Mouse (Mus musculus): Measurements from ENCODE around the gene Olfr935.

Olfr935 gene

DNA sequence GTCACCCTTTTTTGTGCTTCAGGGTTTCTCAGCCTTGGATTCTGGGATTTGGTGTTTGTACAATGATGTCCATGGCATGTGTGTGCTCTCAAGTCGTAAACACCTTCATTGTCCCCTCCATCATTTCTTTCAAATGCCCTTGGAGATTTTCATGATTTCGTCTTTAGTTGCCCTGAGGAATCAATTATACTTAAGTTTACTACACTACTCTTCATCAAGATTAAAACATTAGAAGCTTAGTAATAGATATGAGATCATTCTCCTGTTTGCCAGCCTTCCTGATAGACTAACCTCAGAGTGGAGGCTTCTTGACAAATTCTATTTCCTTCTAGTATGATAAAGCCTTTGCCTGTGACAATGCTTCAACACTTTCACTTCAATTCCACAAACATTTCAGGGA lies at the start of gene Olfr935:
Gene Olfr935, minus strand, starts transcription at position 101 of the 400 bp plus-strand sequence.
- no peak for DNase-seq (ENCODE audit: low spot score)

DNA sequence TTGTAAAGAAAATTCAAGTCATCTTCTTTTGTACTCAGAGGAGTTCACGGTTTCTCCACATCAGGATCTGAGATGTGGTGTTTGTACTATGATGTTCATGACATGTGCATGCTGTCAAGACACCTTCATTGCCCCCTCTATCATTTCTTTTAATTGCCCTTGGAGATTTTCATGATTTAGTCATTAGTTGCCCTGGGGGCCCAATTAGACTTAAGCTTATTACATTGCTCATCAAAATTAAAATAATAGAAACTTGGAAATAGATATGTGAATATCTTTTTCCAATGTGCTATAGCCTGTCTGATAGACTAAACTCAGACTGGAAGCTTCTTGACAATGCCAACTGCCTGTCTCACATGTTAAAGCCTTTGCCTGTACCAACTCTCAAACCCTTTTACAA lies 23.8 kb upstream of the Olfr935 start, which contains the start of gene Olfr146:
Gene Olfr146, minus strand, starts transcription at position 101 of the 400 bp plus-strand sequence.
- DNase-seq (ENCODE audit: low spot score) = no peak

DNA sequence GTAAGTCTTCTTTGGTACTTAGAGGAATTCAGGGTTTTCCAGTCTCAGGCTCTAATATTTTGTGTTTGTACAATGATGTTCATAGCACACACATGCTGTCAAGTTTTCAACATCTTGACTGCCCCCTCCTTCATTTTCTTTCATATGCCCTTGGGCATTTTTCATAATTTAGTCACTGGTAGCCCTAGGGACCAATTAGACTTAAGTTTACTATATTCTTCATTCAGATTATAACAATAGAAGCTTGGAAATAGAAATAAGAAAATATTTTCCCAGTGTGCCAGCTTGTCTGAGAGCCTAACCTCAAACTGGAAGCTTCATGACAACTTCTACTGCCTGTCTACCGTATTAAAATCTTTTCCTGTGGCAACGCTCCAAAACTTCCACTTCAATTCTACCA lies 11.3 kb downstream of the Olfr935 start, which contains the start of gene Olfr934:
Gene Olfr934, minus strand, starts transcription at position 101 of the 400 bp plus-strand sequence.
- no peak for DNase-seq (ENCODE audit: low spot score)

DNA sequence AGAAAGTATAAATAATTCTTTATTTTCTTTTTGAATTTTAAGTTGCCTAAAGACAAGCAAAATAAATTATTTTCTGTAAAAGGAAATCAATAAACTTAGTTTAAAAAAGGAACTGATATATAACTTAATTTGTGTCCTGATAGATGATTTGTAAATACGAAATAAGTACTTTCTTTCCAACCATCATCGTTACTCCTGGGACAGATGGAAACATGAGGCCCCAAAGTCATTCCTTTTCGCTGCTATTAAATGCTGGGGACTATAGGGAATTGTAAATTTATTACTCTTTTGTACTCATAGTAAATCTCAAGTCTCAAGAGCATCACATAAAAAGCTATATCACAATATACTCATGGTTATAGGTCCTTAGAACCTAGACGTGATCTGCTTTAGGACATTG lies 27.5 kb downstream of the Olfr935 start, which contains the start of gene Olfr933:
Gene Olfr933, plus strand, starts transcription at position 301 of the 400 bp plus-strand sequence.
- DNase-seq (ENCODE audit: low spot score) = no peak

DNA sequence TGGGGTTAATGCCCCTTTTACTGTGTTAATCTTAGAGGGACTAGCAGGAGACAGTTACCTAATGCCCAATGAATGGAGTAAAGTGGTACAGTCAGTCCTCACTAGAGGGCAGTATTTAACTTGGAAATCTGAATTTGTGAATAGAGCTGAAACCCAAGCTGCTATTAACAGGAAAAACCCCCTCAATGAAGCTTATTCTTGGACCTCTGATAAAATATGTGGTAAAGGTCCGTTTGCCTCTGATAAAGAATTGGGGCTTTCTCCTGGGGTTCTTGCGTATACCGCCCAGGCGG lies 45.4 kb downstream of the Olfr935 start:
- DNase-seq (ENCODE audit: low spot score) = no peak

DNA sequence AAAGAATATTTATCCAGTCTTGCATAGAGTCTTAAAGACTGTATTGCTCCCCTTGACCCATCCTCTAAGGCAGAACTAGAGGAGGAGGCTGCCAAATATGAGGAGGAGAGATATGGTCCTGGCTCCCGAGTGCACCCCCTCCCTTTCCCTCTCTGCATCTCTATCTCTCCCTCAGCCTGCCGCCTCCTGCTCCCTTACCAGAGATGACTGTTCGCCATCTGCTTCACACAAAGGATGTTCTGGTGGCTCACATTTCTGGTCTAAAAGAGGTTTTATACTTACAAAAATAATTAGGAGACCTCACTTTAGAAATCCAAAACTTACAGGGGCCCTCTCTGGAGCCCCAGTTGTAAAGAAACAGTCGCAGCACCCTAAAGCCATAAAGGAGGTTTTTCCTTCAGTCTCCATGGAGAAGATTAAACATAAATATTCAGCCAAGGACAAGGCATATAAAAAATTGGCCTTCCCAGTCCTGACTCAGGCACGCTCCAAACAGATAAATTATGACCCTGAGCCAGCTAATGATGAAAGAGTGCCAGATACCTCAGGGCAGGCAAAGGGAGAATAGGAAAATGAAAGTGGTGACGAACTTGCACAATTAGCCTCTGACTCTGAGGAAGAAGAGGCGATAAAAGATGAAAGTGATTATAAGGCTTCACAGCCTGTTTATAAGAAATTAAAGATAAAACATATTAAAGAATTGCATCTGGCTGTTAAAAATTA lies 45.9 kb downstream of the Olfr935 start:
- DNase-seq (ENCODE audit: low spot score) = no peak
